Mouse (Mus musculus) heart, embryonic 11.5 days (tissue): Measurements from ENCODE around the gene Cabin1. TPM values are rescaled to one million over a fixed set of nuclear protein-coding genes. Genes with fewer than 3 reads are reported as not detected.
"Not testable (repeated sequence)": the region's sequence is repeated elsewhere in the genome, so short reads cannot be mapped to it uniquely, and the experiment has no call there.

Experiments
- ATAC-seq: fragments of 200-750 bp; cut with Nextera tagmentation; replicated peaks from 2 replicates; pipeline ENCODE4 v1.8.0; 2017; ENCODE audit warnings: moderate library complexity; ENCODE audit not compliant: insufficient number of reproducible peaks, low FRiP score, low TSS enrichment
- H3K27ac ChIP-seq: fragments of 300-500 bp; sonication (generic); 2 replicates; pipeline ENCODE4 v1.5.1; 2014; ENCODE audit warnings: mild to moderate bottlenecking, low read depth, low read length
- H3K27me3 ChIP-seq: fragments of 300-500 bp; sonication (generic); 2 replicates; pipeline ENCODE4 v1.6.1; 2014; ENCODE audit warnings: mild to moderate bottlenecking, low read length, mixed read lengths; ENCODE audit not compliant: control insufficient read depth, insufficient read depth
- H3K36me3 ChIP-seq: fragments of 300-500 bp; sonication (generic); 2 replicates; pipeline ENCODE4 v1.6.1; 2014; ENCODE audit warnings: mild to moderate bottlenecking, low read length, moderate library complexity, mixed read lengths; ENCODE audit not compliant: control insufficient read depth, insufficient read depth
- H3K4me1 ChIP-seq: fragments of 300-500 bp; sonication (generic); 2 replicates; pipeline ENCODE4 v1.6.1; 2014; ENCODE audit warnings: low read length; ENCODE audit not compliant: control insufficient read depth, insufficient read depth
- H3K4me2 ChIP-seq: fragments of 300-500 bp; sonication (generic); 2 replicates; pipeline ENCODE4 v1.6.1; 2014; ENCODE audit warnings: mild to moderate bottlenecking, moderate library complexity
- H3K4me3 ChIP-seq: fragments of 300-500 bp; sonication (generic); 2 replicates; pipeline ENCODE4 v1.5.1; 2014; ENCODE audit warnings: low read depth, low read length
- H3K9ac ChIP-seq: fragments of 300-500 bp; sonication (generic); 2 replicates; pipeline ENCODE4 v1.6.1; 2014; ENCODE audit warnings: mild to moderate bottlenecking, low read depth, low read length, moderate library complexity
- H3K9me3 ChIP-seq: fragments of 300-500 bp; sonication (generic); replicated peaks from 2 replicates; pipeline ENCODE4 v1.6.1; 2016; ENCODE audit warnings: low read length; ENCODE audit not compliant: control insufficient read depth
- WGBS: fragments of 180-500 bp; shearing (Covaris S2); extraction: QIAGEN DNeasy Blood & Tissue Kit; methylation state at CpG from one replicate; pipeline ENCODE4 v1.1.7; 2014; ENCODE audit not compliant: insufficient replicate concordance; 5-methylcytosine and 5-hydroxymethylcytosine counted together
- polyA plus RNA-seq: library from polyadenylated mRNA; unstranded; fragments of >200 nt; fragmentation: Nextera tagmentation; extraction: Ambion mirVana; gene quantifications from 2 replicates; pipeline ENCODE4 v1.2.1, GENCODE M21; 2014

The Cabin1 gene
- polyA plus RNA-seq, 1 experiment from 2014 or later: 28.6 TPM

DNA sequence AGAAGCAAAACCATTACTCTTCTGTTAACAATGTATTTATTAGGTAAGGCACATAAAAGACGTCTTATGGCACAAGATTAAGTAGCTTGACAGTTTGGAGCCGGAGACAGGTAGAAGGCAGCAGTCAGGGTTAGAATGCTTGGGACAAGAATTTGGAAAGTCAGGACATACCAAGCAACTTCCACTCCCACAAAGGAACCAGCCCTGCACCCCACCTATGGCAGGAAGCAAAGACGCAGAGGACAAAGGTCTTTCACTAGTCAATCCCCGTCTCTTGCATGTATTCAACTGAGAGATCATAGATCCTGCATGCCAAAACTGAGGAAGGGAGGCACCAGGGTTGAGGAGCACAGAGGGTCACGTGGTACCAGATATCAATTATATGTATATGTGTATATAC, 10.0 kb upstream of the Cabin1 start:
- 88% methylated on average over 5 of the region's 5 CpGs for WGBS
- no peak for ATAC-seq
- Histone ChIP-seq H3K9me3 (no peaks in the 10 kb centered on the region), H3K27me3 (peaks cover 4% of the 10 kb centered on the region), H3K36me3 (no peaks in the 10 kb centered on the region), H3K4me1 (peaks cover 5% of the 10 kb centered on the region), H3K27ac (no peak overlapping the region), H3K4me2 (no peak overlapping the region), H3K4me3 (no peak overlapping the region), H3K9ac (no peak overlapping the region)

DNA sequence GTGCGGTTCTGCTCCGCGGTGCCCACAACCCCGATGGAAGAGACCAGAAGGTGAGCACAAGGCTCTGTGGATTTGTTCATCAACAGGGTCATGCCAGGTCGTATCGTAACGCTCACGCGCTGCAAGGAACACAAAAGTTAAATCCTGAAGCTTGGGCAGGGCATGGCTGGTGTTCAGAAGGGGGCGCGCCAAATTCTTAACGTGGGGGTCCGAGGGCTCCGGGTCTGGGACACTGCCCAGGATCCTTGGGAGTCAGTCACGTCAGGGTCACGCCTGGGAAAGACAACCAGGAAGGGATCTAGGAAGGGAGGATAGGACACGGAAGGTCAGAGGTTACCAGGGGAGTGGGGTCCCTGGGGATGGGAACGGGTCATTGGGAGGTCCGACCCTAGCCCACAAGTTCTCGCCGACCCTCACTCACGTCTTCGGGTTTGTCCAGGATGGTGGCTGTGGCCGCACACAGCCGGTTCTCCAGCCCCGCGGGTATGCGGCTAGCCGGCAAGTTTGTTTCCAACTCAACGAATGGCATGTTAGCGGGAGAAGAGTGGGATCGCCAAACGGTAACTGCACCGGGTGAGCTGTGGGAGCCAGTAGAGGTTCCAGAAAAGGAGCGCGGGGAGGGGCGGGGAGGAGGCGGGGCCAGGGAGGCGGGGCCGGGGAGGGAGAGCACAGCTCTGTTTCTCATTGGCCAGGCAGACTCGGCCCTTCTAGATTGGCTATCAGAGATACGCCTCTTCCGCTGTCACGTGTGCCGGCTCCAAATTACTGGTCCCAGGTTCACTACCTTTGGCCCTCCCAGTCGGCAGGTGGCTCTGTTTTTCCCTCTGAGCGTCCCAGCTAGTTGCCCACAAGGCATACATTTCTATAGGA, 8.9 kb upstream of the Cabin1 start, which contains the start of gene Ddt:
TSS of gene Ddt (minus strand) at position 620 of the 870 bp plus-strand sequence.
- no peak within 1 kb of the TSS for H3K27ac ChIP-seq
- H3K9ac ChIP-seq: peak within 1 kb of the TSS; percentile 65
- H3K4me1 ChIP-seq: peaks cover 5% of the 10 kb centered on the region
- WGBS: under 1% methylated on average over 47 of the region's 47 CpGs
- peak within 1 kb of the TSS; percentile 91 for H3K4me2 ChIP-seq
- H3K4me3 ChIP-seq: peak within 1 kb of the TSS; percentile 67
- no peaks in the 10 kb centered on the region for H3K9me3 ChIP-seq
- peak; percentile 93 for ATAC-seq
- H3K36me3 ChIP-seq: no peaks in the 10 kb centered on the region
- peaks cover 3% of the 10 kb centered on the region; the same call in 1 of the 2 replicates for H3K27me3 ChIP-seq

DNA sequence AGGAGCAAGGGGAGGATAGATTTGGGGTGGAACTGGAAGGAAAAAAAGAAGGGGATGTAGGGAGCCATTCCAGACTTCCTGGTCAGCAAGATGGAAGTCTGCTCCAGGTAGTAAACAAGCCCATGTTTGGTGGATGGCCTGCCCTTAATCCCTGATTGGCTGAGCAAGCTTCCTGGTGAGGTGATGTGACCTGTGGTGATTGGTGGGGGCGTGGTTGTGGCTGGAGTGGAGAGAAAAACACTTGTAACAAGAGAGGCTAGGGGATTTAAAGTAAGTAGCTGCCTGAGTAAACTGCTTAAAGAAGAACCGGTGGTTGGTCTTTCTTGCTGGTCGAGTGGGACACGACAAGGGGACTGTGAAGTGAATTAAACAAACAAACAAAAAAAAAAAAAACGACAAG, 3.6 kb upstream of the Cabin1 start:
- H3K9ac ChIP-seq, ATAC-seq, H3K9me3 ChIP-seq, H3K36me3 ChIP-seq, H3K27ac ChIP-seq, H3K4me3 ChIP-seq, H3K4me2 ChIP-seq, H3K4me1 ChIP-seq, H3K27me3 ChIP-seq: not testable (repeated sequence)
- WGBS: 32% methylated on average over 5 of the region's 5 CpGs

DNA sequence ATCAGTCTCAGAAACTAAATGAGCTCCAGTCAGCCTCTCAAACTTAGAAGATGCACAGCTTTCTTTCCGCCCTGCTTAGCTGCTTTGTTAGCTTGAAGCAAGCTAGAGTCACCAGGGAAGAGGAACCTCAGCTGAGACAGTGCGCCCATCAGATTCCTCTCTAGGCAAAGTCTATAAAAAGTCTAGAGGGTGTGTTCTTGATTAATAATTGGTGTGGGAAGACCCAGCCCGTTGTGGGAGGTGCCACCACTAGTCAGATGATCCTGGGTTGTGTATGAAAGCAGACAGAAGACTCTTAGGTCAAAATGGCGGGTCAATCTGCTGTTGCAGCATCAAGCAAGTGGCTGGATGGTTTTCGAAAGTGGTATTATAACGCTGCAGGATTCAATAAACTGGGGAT, 2.7 kb upstream of the Cabin1 start:
- H3K4me3 ChIP-seq: no peak overlapping the region
- no peaks in the 10 kb centered on the region for H3K36me3 ChIP-seq
- H3K4me2 ChIP-seq: no peak overlapping the region
- H3K27me3 ChIP-seq: no peaks in the 10 kb centered on the region; the same call in 1 of the 2 replicates
- ATAC-seq: no peak
- H3K27ac ChIP-seq: no peak overlapping the region
- no peaks in the 10 kb centered on the region for H3K9me3 ChIP-seq
- no peak overlapping the region for H3K9ac ChIP-seq
- 81% methylated on average over 6 of the region's 6 CpGs for WGBS
- peaks cover 5% of the 10 kb centered on the region; the same call in 1 of the 2 replicates for H3K4me1 ChIP-seq

DNA sequence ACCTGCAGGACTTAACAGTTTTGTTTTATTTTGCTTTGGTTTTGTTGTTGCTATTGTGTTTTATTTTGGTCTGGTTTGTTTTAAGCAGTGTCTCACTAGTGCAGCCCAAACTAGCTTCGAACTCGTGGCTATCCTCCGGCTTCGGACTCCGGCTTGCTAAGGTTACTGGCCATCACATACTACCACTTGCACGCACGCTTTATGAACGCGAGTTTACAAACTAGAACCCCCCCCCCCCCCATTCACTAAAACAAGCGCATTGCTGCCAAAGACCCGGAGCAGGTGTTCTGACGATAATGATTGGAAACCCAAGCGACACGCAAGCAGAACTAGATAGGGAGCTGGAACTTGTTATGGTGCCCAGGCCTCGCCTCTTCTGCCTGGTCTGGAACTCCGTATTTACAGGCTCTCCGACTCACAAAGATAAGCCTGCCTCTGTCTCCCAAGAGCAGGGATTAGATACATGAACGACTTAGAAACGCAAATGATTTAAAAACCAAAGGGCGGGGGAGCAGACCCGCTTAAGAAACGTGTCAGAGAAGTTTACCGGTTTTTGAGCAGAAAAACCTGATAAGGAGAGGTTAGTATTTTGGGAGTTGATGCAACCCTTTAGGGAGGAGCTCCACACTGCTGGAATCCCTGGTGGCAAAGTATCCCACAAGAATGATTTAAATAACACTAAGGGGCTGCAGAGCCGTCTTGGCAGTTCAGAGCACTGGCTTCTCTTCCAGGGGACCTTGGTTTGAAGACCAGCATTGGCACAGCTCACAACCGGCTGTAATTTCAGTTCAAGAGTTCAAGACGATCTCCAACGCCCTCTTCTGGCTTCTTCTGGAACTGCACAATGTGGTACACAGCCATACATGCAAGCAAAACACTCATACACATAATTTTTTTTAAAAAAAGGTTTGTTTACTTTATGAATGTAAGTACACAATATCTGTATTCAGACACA, 655 bp upstream of the Cabin1 start:
- Histone ChIP-seq H3K9ac (peak overlapping the region; percentile 90), H3K9me3 (no peaks in the 10 kb centered on the region), H3K27me3 (no peaks in the 10 kb centered on the region; the same call in 1 of the 2 replicates), H3K4me3 (peak overlapping the region; percentile 86), H3K4me2 (peak overlapping the region; percentile 91), H3K4me1 (peaks cover 5% of the 10 kb centered on the region; the same call in 1 of the 2 replicates), H3K27ac (peak overlapping the region; percentile 62; the same call in 1 of the 2 replicates), H3K36me3 (0 out of 2 replicates have a peak, but pooled peaks cover 6% of the 10 kb centered on the region)
- ATAC-seq: peak; percentile 47; the same call in 1 of the 2 replicates
- under 1% methylated on average over 27 of the region's 27 CpGs for WGBS

DNA sequence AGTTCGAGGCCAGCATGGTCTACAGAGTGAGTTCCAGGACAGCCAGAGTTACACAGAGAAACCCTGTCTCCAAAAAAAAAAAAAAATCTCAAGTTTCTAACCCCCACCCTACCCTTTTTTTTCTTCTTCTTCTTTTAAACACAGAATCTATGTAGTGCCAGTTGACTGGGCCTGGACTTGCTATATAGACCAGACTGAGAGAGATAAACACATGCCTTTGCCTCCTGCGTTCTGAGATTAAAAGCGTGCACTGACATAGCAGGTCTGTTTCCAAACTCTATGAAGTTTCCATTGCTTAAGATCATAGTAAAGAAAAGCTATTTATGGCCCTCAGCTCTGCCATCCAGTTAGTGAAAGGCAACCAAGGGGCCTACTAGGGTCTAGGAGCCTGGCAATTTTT, 1.7 kb downstream of the Cabin1 start:
- 82% methylated on average over 3 of the region's 3 CpGs for WGBS
- peak overlapping the region; percentile 12; the same call in 1 of the 2 replicates for H3K4me3 ChIP-seq
- no peak for ATAC-seq

DNA sequence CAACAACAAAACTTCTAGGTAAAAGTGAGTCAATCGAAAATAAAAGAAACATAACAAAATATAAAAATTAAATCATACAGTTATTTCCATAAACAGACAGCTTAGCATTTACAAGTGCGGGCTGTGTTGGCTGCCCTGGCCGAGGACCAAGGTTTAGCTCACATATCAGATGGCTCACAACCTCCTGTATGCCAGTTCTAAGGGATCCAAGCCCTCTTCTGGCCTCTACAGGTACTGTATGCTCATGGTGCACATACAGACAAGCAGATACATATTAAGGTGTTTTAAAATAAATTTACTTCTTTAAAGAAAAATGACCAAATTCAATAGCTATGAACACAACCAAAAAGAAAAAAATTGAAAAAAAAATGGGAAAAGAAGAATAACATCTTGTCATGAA, 3.8 kb downstream of the Cabin1 start:
- ATAC-seq: no peak
- WGBS: 92% methylated on average over 3 of the region's 3 CpGs

More for the DNA sequence above, 1.7 kb downstream of the Cabin1 start:
- no peak overlapping the region for H3K9ac ChIP-seq
- peak overlapping the region; percentile 46 for H3K4me2 ChIP-seq
- peaks cover 11% of the 10 kb centered on the region; the same call in 1 of the 2 replicates for H3K36me3 ChIP-seq
- H3K9me3 ChIP-seq: no peaks in the 10 kb centered on the region
- peaks cover 5% of the 10 kb centered on the region; the same call in 1 of the 2 replicates for H3K4me1 ChIP-seq
- H3K27ac ChIP-seq: no peak overlapping the region
- H3K27me3 ChIP-seq: no peaks in the 10 kb centered on the region

DNA sequence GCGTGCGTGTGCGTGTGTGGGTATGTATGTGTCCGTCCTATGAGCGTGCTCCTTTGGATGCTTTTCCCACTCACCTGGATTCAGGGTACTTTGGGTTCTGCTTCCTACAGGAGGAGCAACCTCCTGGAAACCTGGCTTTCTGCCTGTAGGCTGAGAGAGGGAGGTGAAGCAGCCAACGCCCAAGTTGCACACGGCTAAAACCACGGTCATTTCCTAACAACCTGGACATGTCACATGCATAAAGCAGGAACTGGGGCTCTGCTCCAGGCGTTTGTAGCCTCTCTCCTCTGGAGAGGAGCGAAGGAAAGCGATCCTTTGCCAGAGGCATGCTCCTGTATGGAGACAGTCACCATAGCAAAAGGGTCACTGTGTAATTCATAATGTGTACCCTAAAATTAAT, 7.4 kb downstream of the Cabin1 start:
- H3K9ac ChIP-seq: no peak overlapping the region
- no peaks in the 10 kb centered on the region for H3K4me1 ChIP-seq
- H3K27me3 ChIP-seq: no peaks in the 10 kb centered on the region
- no peak overlapping the region for H3K4me2 ChIP-seq
- H3K36me3 ChIP-seq: peaks cover 27% of the 10 kb centered on the region
- 93% methylated on average over 11 of the region's 11 CpGs for WGBS
- H3K9me3 ChIP-seq: no peaks in the 10 kb centered on the region
- no peak for ATAC-seq
- no peak overlapping the region for H3K4me3 ChIP-seq
- H3K27ac ChIP-seq: no peak overlapping the region

More for the DNA sequence above, 3.8 kb downstream of the Cabin1 start:
- no peaks in the 10 kb centered on the region for H3K27me3 ChIP-seq
- no peak overlapping the region for H3K4me2 ChIP-seq
- H3K36me3 ChIP-seq: peaks cover 11% of the 10 kb centered on the region; the same call in 1 of the 2 replicates
- H3K27ac ChIP-seq: no peak overlapping the region
- H3K9me3 ChIP-seq: no peaks in the 10 kb centered on the region
- H3K4me1 ChIP-seq: peaks cover 5% of the 10 kb centered on the region; the same call in 1 of the 2 replicates
- H3K4me3 ChIP-seq: no peak overlapping the region
- no peak overlapping the region for H3K9ac ChIP-seq
